Mouse (Mus musculus): ENCODE data around the gene Stk4. TPM values are rescaled to one million over a fixed set of nuclear protein-coding genes. Genes with fewer than 3 reads are reported as not detected.

Stk4 gene
- polyA plus RNA-seq, 1 experiment from 2014 or later, result 22.3 TPM

Other genes with a start within 250 kb of the Stk4 start
- gene Ccn5, start 249.5 kb upstream of the Stk4 start, polyA plus RNA-seq (2015; fragmentation: Nextera tagmentation; extraction: Ambion mirVana), result 2.4 and 4.1 TPM in 2 replicates
- not detected in 2 replicates for gene Kcnk15, start 216.7 kb upstream of the Stk4 start, polyA plus RNA-seq (2015; fragmentation: Nextera tagmentation; extraction: Ambion mirVana)
- 0.04 and 0.16 TPM in 2 replicates for gene Rims4, start 151.6 kb upstream of the Stk4 start, polyA plus RNA-seq (2015; fragmentation: Nextera tagmentation; extraction: Ambion mirVana)
- gene Ywhab, start 75.4 kb upstream of the Stk4 start, polyA plus RNA-seq (2015; fragmentation: Nextera tagmentation; extraction: Ambion mirVana), result 294 and 308 TPM in 2 replicates
- 0.74 and 0.77 TPM in 2 replicates for gene Pabpc1l, start 44.9 kb upstream of the Stk4 start, polyA plus RNA-seq (2015; fragmentation: Nextera tagmentation; extraction: Ambion mirVana)
- gene Tomm34, start 847 bp downstream of the Stk4 start, polyA plus RNA-seq (2015; fragmentation: Nextera tagmentation; extraction: Ambion mirVana), result 51.3 and 54.2 TPM in 2 replicates
- not detected in 2 replicates for gene Kcns1, start 100.8 kb downstream of the Stk4 start, polyA plus RNA-seq (2015; fragmentation: Nextera tagmentation; extraction: Ambion mirVana)
- gene Wfdc5, start 112.4 kb downstream of the Stk4 start, polyA plus RNA-seq (2015; fragmentation: Nextera tagmentation; extraction: Ambion mirVana), result 0.16 TPM in 1 of 2 replicates, not detected in the other
- gene Wfdc12, start 120.3 kb downstream of the Stk4 start, polyA plus RNA-seq (2015; fragmentation: Nextera tagmentation; extraction: Ambion mirVana), result 0.34 TPM in 1 of 2 replicates, not detected in the other
- not detected in 2 replicates for gene Wfdc15a, start 129.8 kb downstream of the Stk4 start, polyA plus RNA-seq (2015; fragmentation: Nextera tagmentation; extraction: Ambion mirVana)
- gene Wfdc15b, start 151.3 kb downstream of the Stk4 start, polyA plus RNA-seq (2015; fragmentation: Nextera tagmentation; extraction: Ambion mirVana), result 1.1 TPM in 1 of 2 replicates, not detected in the other
- not detected in 2 replicates for gene Svs2, start 168.1 kb downstream of the Stk4 start, polyA plus RNA-seq (2015; fragmentation: Nextera tagmentation; extraction: Ambion mirVana)
- gene Svs3b, start 186.3 kb downstream of the Stk4 start, polyA plus RNA-seq (2015; fragmentation: Nextera tagmentation; extraction: Ambion mirVana), result not detected in 2 replicates
- gene Svs4, start 208.1 kb downstream of the Stk4 start, polyA plus RNA-seq (2015; fragmentation: Nextera tagmentation; extraction: Ambion mirVana), result not detected in 2 replicates
- not detected in 2 replicates for gene Svs3a, start 218.9 kb downstream of the Stk4 start, polyA plus RNA-seq (2015; fragmentation: Nextera tagmentation; extraction: Ambion mirVana)
- gene Svs6, start 246.4 kb downstream of the Stk4 start, polyA plus RNA-seq (2015; fragmentation: Nextera tagmentation; extraction: Ambion mirVana), result not detected in 2 replicates

Data from lung, embryonic 16.5 days (tissue).